8 mouse cellular contexts compared by ENCODE assay signal in the genomic region with DNA sequence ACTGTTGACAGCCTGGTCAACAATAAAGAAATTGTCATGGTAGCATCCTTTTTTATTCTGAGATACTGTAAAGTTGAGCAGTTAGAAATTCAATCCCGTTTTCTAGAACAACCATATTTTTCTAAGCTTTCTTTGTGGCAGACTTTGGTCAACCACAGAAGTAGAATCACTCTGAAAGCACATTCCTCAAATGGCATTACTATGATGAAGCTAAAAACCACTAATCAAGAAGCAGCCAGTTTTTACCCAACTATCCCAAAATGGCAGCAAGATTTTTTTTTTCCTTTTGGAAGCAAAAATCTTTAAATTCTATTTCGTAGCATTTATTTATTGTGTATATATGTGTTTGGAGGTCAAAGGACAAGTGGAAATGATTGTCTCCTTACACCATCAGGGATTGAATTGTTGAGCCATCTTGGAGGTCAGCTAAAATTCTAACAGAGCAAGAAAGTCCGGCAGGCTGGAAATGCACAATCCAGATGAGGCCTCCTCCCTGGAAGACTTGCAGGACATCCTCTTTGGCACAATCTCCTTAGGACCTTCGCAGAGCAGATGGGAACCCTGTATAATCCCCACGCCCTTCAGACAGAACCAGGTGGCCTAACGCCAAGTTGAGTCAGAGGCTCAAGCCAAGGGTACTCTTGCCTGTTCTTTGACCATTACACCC. TPM values are rescaled to one million over a fixed set of nuclear protein-coding genes. Genes with fewer than 3 reads are reported as not detected.
DNase-seq lines count a peak whose midpoint lies in the region; ATAC-seq lines count a peak whose summit lies in the region.

No protein-coding gene starts in this region.

- peaks cover 11% of the 10 kb centered on the region; the same call in 1 of the 2 replicates for H3K4me1 ChIP-seq in kidney, embryonic 14.5 days (ENCODE audit: control insufficient read depth, insufficient read depth, low read length)
- peaks cover 30% of the 10 kb centered on the region for H3K4me1 ChIP-seq in hindbrain, embryonic 14.5 days (replicated peaks; ENCODE audit: control insufficient read depth, insufficient read depth, low read length)
- peaks cover 22% of the 10 kb centered on the region for H3K4me1 ChIP-seq in midbrain, embryonic 16.5 days (ENCODE audit: control insufficient read depth, insufficient read depth, low read length)

- 32% methylated on average over 6 of the region's 6 CpGs for WGBS in kidney, embryonic 14.5 days
- WGBS in hindbrain, embryonic 14.5 days = 33% methylated on average over 6 of the region's 6 CpGs
- WGBS in midbrain, embryonic 16.5 days = 32% methylated on average over 6 of the region's 6 CpGs

- H3K27ac ChIP-seq in kidney, embryonic 14.5 days (ENCODE audit: low read depth, low read length) = peak overlapping the region; percentile 74; the same call in 1 of the 2 replicates
- peak overlapping the region; percentile 22; the same call in 1 of the 2 replicates for H3K27ac ChIP-seq in hindbrain, embryonic 14.5 days
- H3K27ac ChIP-seq in midbrain, embryonic 16.5 days (ENCODE audit: low read length) = peak overlapping the region; percentile 82

- peak overlapping the region; percentile 75 for H3K4me3 ChIP-seq in kidney, embryonic 14.5 days (ENCODE audit: low read length)
- H3K4me3 ChIP-seq in hindbrain, embryonic 14.5 days (replicated peaks; ENCODE audit: low read length) = peak overlapping the region; percentile 94
- peak overlapping the region; percentile 92 for H3K4me3 ChIP-seq in midbrain, embryonic 16.5 days (ENCODE audit: low read depth, low read length)

- no peak for DNase-seq in kidney, postnatal 36 days
- DNase-seq in NIH3T3 (ENCODE audit: low read depth) = peak; percentile 65
- DNase-seq in hindbrain, embryonic 14.5 days (ENCODE audit: low spot score) = no peak
- no peak for DNase-seq in embryo, embryonic 10 days (ENCODE audit: low spot score)
- no peak for DNase-seq in left cerebral cortex, adult 9 months (ENCODE audit: low spot score in 2 of 2)
- DNase-seq in gastrocnemius, adult 18-20 months (ENCODE audit: low spot score) = no peak

- peak overlapping the region; percentile 40 for H3K4me2 ChIP-seq in kidney, embryonic 14.5 days (replicated peaks; ENCODE audit: low read depth, low read length)
- peak overlapping the region; percentile 61 for H3K4me2 ChIP-seq in hindbrain, embryonic 14.5 days (replicated peaks)
- peak overlapping the region; percentile 67 for H3K4me2 ChIP-seq in midbrain, embryonic 16.5 days (ENCODE audit: low read length)

- peak overlapping the region; percentile 49; the same call in 1 of the 2 replicates for H3K9ac ChIP-seq in kidney, embryonic 14.5 days (ENCODE audit: low read depth, low read length)
- H3K9ac ChIP-seq in hindbrain, embryonic 14.5 days = no peak overlapping the region; the same call in 1 of the 2 replicates
- H3K9ac ChIP-seq in midbrain, embryonic 16.5 days (ENCODE audit: low read depth, low read length) = 0 out of 2 replicates have a peak overlapping the region, but pooled peaks have one; percentile 91

- ATAC-seq in kidney, embryonic 14.5 days (ENCODE audit: low FRiP score, low TSS enrichment) = no peak
- no peak for ATAC-seq in hindbrain, embryonic 14.5 days (ENCODE audit: low FRiP score)
- no peak for ATAC-seq in midbrain, embryonic 16.5 days

- H3K27me3 ChIP-seq in kidney, embryonic 14.5 days (ENCODE audit: control insufficient read depth, insufficient read depth, low read length) = no peaks in the 10 kb centered on the region
- H3K27me3 ChIP-seq in hindbrain, embryonic 14.5 days (ENCODE audit: control insufficient read depth, insufficient read depth, low read length) = no peaks in the 10 kb centered on the region
- H3K27me3 ChIP-seq in midbrain, embryonic 16.5 days (ENCODE audit: control insufficient read depth, insufficient read depth, low read depth, low read length) = no peaks in the 10 kb centered on the region

- H3K36me3 ChIP-seq in kidney, embryonic 14.5 days (ENCODE audit: control insufficient read depth, insufficient read depth, low read length) = no peaks in the 10 kb centered on the region
- no peaks in the 10 kb centered on the region for H3K36me3 ChIP-seq in hindbrain, embryonic 14.5 days (replicated peaks; ENCODE audit: control insufficient read depth, insufficient read depth)
- H3K36me3 ChIP-seq in midbrain, embryonic 16.5 days (ENCODE audit: control insufficient read depth, insufficient read depth, low read length) = no peaks in the 10 kb centered on the region

- no peaks in the 10 kb centered on the region for H3K9me3 ChIP-seq in kidney, embryonic 14.5 days (ENCODE audit: control insufficient read depth, low read length)
- H3K9me3 ChIP-seq in hindbrain, embryonic 14.5 days (ENCODE audit: control insufficient read depth, low read length) = no peaks in the 10 kb centered on the region
- no peaks in the 10 kb centered on the region; the same call in 1 of the 2 replicates for H3K9me3 ChIP-seq in midbrain, embryonic 16.5 days (replicated peaks; ENCODE audit: control insufficient read depth, low read length, poor library complexity, severe bottlenecking)

RNA-seq across cellular contexts. Expression of a gene that starts 0.8 kb away (rescaled TPM):
- polyA plus RNA-seq in kidney, embryonic 14.5 days (2014; fragmentation: Nextera tagmentation; extraction: Ambion mirVana) = 112 and 131 TPM in 2 replicates
- polyA plus RNA-seq in hindbrain, embryonic 14.5 days (2014; fragmentation: Nextera tagmentation; extraction: Ambion mirVana) = 57.2 and 59.8 TPM in 2 replicates
- 47.1 and 54.0 TPM in 2 replicates for polyA plus RNA-seq in midbrain, embryonic 16.5 days (2015; fragmentation: Nextera tagmentation; extraction: Ambion mirVana)
- total RNA-seq in gastrocnemius, adult 18-20 months (2021) = 10 to 100 TPM; 38.1 to 55.4 TPM

Comparison
In these comparisons a context has a peak if more than half of its experiments do, and no peak if none do; other contexts are left out.
1. H3K27ac ChIP-seq: peak in every context shown above with its lines; median percentile 82 in midbrain, embryonic 16.5 days; 74 in kidney, embryonic 14.5 days; 22 in hindbrain, embryonic 14.5 days.